Mouse (Mus musculus) erythroblast, embryonic 14.5 days (primary cell): ENCODE measurements around the gene Ifitm1.

ENCODE experiments used
- GATA1 ChIP-seq: IDR thresholded peaks from 2 replicates; pipeline ENCODE4 v1.6.1; 2012; ENCODE audit warnings: low read length, inconsistent platforms, mixed read lengths
- TAL1 ChIP-seq: IDR thresholded peaks from 3 replicates; pipeline ENCODE4 v1.6.1; 2012; ENCODE audit warnings: low read length, inconsistent platforms, mixed read lengths

DNA sequence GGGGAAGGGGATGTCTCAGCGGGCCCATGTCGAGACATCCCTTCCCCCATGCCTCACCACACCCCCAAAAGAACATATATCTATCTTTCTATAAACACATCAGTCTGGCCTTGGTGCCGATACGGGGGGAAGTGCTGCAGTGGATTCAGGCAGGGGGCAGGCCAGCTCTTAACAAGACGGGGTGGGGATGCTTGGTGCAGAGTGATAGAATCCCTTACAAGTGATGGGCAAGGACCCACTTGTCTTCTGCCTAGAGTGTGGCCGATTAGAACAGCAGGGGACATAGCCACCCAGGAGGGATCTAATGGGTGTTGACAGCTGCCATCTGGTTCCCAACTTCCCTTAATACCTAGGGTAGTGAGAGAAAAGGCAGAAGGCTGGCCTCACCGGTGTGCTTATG, 3.9 kb downstream of the Ifitm1 start:
- TF ChIP-seq GATA1 (no peak), TAL1 (no peak)
